Mouse (Mus musculus): ENCODE measurements around the gene A930017K11Rik.

GRCm38 (mm10) chr17:25985306-25986294, 33.2 kb upstream of the A930017K11Rik start, which contains the start of gene Capn15:
- no peak for TF ChIP-seq POLR2A (IDR thresholded peaks at IDR 0.05; ENCODE audit: low read depth, low read length)
- TF ChIP-seq CTCF (conservative IDR thresholded peaks at IDR 0.05; ENCODE audit: insufficient read depth, insufficient read length, low read depth, low read length) = no peak

Data from kidney, adult 2 months (tissue).